Mouse (Mus musculus): ENCODE measurements at regions not wholly inside any gene's neighbourhood (a gene's known extent, or its start where the extent isn't known, plus 50 kb on each side); places are given as distances from the start of the nearest gene placed in this dataset.

DNA sequence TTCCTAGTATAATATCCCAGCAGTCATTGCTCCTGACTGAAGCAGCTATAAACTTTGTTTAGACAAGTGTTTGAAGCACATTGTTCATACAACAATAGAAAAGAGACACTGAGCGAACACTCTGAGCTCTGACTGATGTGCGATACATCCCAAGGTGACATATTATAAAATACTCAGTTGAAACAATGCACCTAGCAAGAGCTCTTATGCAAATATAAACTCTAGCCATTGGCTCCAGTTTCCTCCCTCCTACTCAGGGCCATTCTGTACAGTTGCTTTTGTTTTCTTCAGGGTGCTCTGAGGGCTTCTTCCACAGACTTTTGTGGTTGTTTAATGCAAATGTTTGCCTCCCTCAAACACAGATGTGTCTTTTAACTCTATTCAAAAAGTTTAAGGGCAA lies 646.6 kb upstream of the Adamts9 start:
- no peak overlapping the region for H3K4me3 ChIP-seq (ENCODE audit: control insufficient read depth in 1 of 2, insufficient read depth in 1 of 2, low read depth in 2 of 2, low read length in 2 of 2)
- H3K79me2 ChIP-seq (ENCODE audit: control insufficient read depth, insufficient read depth, low read length, poor library complexity): no peaks in the 10 kb centered on the region
- H3K4me1 ChIP-seq (ENCODE audit: control insufficient read depth in 1 of 2, insufficient read depth in 2 of 2, low read length in 2 of 2): no peaks in the 10 kb centered on the region
- H3K27ac ChIP-seq (ENCODE audit: control insufficient read depth, low read depth, low read length): no peak overlapping the region
- no peak for DNase-seq (ENCODE audit: low read depth, low spot score)
- no peaks in the 10 kb centered on the region for H3K27me3 ChIP-seq (ENCODE audit: control insufficient read depth in 1 of 2, insufficient read depth in 2 of 2, low read length in 2 of 2)
- no peak for TF ChIP-seq JUND (IDR thresholded peaks at IDR 0.05; ENCODE audit: low read depth, low read length)
- TF ChIP-seq TAL1 (IDR thresholded peaks at IDR 0.05; ENCODE audit: low read length): no peak
- TF ChIP-seq KAT2A (conservative IDR thresholded peaks at IDR 0.05; ENCODE audit: low read depth, low read length): no peak
- TF ChIP-seq ELF1 (IDR thresholded peaks at IDR 0.05; ENCODE audit: low read depth, low read length): no peak
- TF ChIP-seq E2F4 (IDR thresholded peaks at IDR 0.05; ENCODE audit: borderline replicate concordance, low read depth, low read length): no peak
- TF ChIP-seq TBP (IDR thresholded peaks at IDR 0.05; ENCODE audit: low read depth, low read length): no peak
- no peak for TF ChIP-seq ZMIZ1 (IDR thresholded peaks at IDR 0.05; ENCODE audit: low read depth, low read length)
- no peak for TF ChIP-seq MXI1 (IDR thresholded peaks at IDR 0.05; ENCODE audit: low read depth, low read length)
- no peak for TF ChIP-seq NELFE (IDR thresholded peaks at IDR 0.05; ENCODE audit: low read depth, low read length)
- no peak for TF ChIP-seq SIN3A (IDR thresholded peaks at IDR 0.05; ENCODE audit: low read length)
- TF ChIP-seq POLR2AphosphoS2 (IDR thresholded peaks at IDR 0.05; ENCODE audit: low read length): no peak
- TF ChIP-seq GATA1 (IDR thresholded peaks at IDR 0.05; ENCODE audit: low read depth, low read length): no peak
- TF ChIP-seq MYC (IDR thresholded peaks at IDR 0.05; ENCODE audit: low read depth, low read length): no peak
- TF ChIP-seq MAZ (IDR thresholded peaks at IDR 0.05; ENCODE audit: low read depth, low read length): no peak
- no peak for TF ChIP-seq ZNF384 (IDR thresholded peaks at IDR 0.05; ENCODE audit: low read depth, low read length)
- H3K36me3 ChIP-seq (ENCODE audit: control insufficient read depth in 1 of 2, insufficient read depth in 2 of 2, low read length in 2 of 2): no peaks in the 10 kb centered on the region
- no peaks in the 10 kb centered on the region for H3K9me3 ChIP-seq (replicated peaks; ENCODE audit: insufficient read depth, low read length)
- H3K9ac ChIP-seq (ENCODE audit: control insufficient read depth, low read depth, low read length, poor library complexity, severe bottlenecking): no peak overlapping the region

DNA sequence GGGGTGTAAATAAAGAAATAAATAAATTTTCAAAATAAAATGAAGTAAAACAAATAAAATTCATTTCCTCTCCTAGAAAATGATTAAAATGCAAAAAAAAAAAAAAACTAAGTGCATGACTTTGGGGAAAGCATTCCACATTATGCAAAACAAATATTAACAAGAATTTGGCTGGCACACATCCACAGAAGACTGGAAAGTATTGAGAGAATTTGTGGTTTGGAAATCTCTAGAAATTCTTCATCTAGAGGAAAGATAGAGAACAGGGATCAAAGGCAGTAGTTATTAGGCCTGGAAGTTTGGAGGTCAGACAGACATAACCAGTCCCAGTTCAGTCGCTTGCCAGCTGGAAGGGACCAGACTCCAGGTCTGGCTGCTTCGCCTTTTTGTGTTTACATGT lies 643.6 kb upstream of the Adamts9 start:
- TF ChIP-seq GABPA (IDR thresholded peaks at IDR 0.05; ENCODE audit: low read depth, low read length) (no peak), BHLHE40 (IDR thresholded peaks at IDR 0.05; ENCODE audit: borderline replicate concordance, low read depth, low read length) (no peak), TCF12 (IDR thresholded peaks at IDR 0.05; ENCODE audit: low read depth, low read length) (no peak)
- H3K9me3 ChIP-seq (replicated peaks; ENCODE audit: insufficient read depth, low read length): no peaks in the 10 kb centered on the region
- DNase-seq (ENCODE audit: low read depth, low spot score): no peak
- no peaks in the 10 kb centered on the region for H3K4me1 ChIP-seq (ENCODE audit: control insufficient read depth in 1 of 2, insufficient read depth in 2 of 2, low read length in 2 of 2)
- no peak overlapping the region for H3K27ac ChIP-seq (ENCODE audit: control insufficient read depth, low read depth, low read length)
- H3K4me3 ChIP-seq (ENCODE audit: control insufficient read depth in 1 of 2, insufficient read depth in 1 of 2, low read depth in 2 of 2, low read length in 2 of 2): no peak overlapping the region
- no peak overlapping the region for H3K9ac ChIP-seq (ENCODE audit: control insufficient read depth, low read depth, low read length, poor library complexity, severe bottlenecking)
- H3K27me3 ChIP-seq (ENCODE audit: control insufficient read depth in 1 of 2, insufficient read depth in 2 of 2, low read length in 2 of 2): no peaks in the 10 kb centered on the region
- no peaks in the 10 kb centered on the region for H3K36me3 ChIP-seq (ENCODE audit: control insufficient read depth in 1 of 2, insufficient read depth in 2 of 2, low read length in 2 of 2)
- no peaks in the 10 kb centered on the region for H3K79me2 ChIP-seq (ENCODE audit: control insufficient read depth, insufficient read depth, low read length, poor library complexity)
